Comparison of ENCODE assay signal across 8 mouse cellular contexts in the genomic region with DNA sequence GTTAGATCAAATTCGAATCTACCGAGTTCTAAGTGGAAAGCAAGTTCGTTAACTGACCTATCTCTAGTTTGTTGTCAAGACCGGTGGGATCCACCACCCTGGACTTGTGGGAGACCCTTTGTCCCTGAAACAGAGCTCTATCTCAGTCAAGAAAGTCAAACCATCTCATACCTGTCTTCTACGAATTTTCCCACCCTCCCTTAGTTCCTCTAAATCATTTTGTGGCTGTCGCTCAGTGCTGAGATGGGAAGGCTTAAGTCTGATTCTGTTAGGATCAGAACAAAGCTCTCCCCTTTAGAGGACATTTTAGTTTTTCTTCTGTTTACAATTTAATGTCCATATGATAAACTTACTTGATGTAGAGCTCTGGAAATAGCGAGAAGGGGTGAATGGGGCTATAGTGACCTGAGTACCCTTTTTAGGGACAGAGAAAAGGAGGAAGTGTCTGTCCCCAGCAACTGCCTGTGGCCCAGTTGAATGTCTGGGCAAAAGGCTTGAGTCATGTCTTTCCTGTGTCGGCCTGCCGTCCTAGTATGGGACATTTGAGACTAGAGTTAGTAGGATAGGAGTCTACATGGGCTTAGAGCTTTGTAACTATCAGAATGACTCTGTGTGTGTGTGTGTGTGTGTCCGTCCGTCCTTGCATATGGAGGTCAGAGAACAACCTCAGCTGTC. TPM values are rescaled to one million over a fixed set of nuclear protein-coding genes. Genes with fewer than 3 reads are reported as not detected.
DNase-seq lines count a peak whose midpoint lies in the region; ATAC-seq and TF ChIP-seq lines count a peak whose summit lies in the region.

No protein-coding gene starts in this region.

- H3K27me3 ChIP-seq in kidney, embryonic 15.5 days, result no peaks in the 10 kb centered on the region
- H3K27me3 ChIP-seq in hindbrain, embryonic 13.5 days, result no peaks in the 10 kb centered on the region
- no peaks in the 10 kb centered on the region for H3K27me3 ChIP-seq in midbrain, embryonic 13.5 days

- ATAC-seq in kidney, embryonic 15.5 days (replicated peaks; ENCODE audit: low FRiP score), result no peak
- ATAC-seq in hindbrain, embryonic 13.5 days (ENCODE audit: low FRiP score), result no peak
- ATAC-seq in midbrain, embryonic 13.5 days, result no peak

- no peak for TF ChIP-seq CTCF in brain, embryonic 14.5 days (IDR thresholded peaks at IDR 0.05; ENCODE audit: borderline replicate concordance, extremely low read depth, insufficient read depth, insufficient read length)

- H3K4me2 ChIP-seq in kidney, embryonic 15.5 days, result peak overlapping the region; percentile 96
- peak overlapping the region; percentile 67 for H3K4me2 ChIP-seq in hindbrain, embryonic 13.5 days
- H3K4me2 ChIP-seq in midbrain, embryonic 13.5 days (replicated peaks), result peak overlapping the region; percentile 89

- peaks cover 48% of the 10 kb centered on the region for H3K4me1 ChIP-seq in kidney, embryonic 15.5 days
- peaks cover 44% of the 10 kb centered on the region for H3K4me1 ChIP-seq in hindbrain, embryonic 13.5 days (replicated peaks)
- H3K4me1 ChIP-seq in midbrain, embryonic 13.5 days (replicated peaks), result peaks cover 42% of the 10 kb centered on the region

- no peaks in the 10 kb centered on the region for H3K36me3 ChIP-seq in kidney, embryonic 15.5 days
- H3K36me3 ChIP-seq in hindbrain, embryonic 13.5 days, result no peaks in the 10 kb centered on the region
- no peaks in the 10 kb centered on the region for H3K36me3 ChIP-seq in midbrain, embryonic 13.5 days

- peak overlapping the region; percentile 82 for H3K9ac ChIP-seq in kidney, embryonic 15.5 days
- peak overlapping the region; percentile 92 for H3K9ac ChIP-seq in hindbrain, embryonic 13.5 days
- H3K9ac ChIP-seq in midbrain, embryonic 13.5 days (replicated peaks), result peak overlapping the region; percentile 95

- H3K4me3 ChIP-seq in kidney, embryonic 15.5 days (replicated peaks), result peak overlapping the region; percentile 87
- peak overlapping the region; percentile 92 for H3K4me3 ChIP-seq in hindbrain, embryonic 13.5 days
- peak overlapping the region; percentile 92 for H3K4me3 ChIP-seq in midbrain, embryonic 13.5 days (replicated peaks)

- TF ChIP-seq POLR2A in brain, embryonic 14.5 days (IDR thresholded peaks at IDR 0.05; ENCODE audit: borderline replicate concordance, extremely low read depth, insufficient read depth, insufficient read length, poor library complexity, severe bottlenecking), result no peak

- WGBS in kidney, embryonic 15.5 days, result 55% methylated on average over 11 of the region's 11 CpGs
- WGBS in hindbrain, embryonic 13.5 days, result 68% methylated on average over 11 of the region's 11 CpGs
- 60% methylated on average over 11 of the region's 11 CpGs for WGBS in midbrain, embryonic 13.5 days

- no peaks in the 10 kb centered on the region for H3K9me3 ChIP-seq in kidney, embryonic 15.5 days (replicated peaks)
- no peaks in the 10 kb centered on the region for H3K9me3 ChIP-seq in hindbrain, embryonic 13.5 days
- no peaks in the 10 kb centered on the region for H3K9me3 ChIP-seq in midbrain, embryonic 13.5 days

- DNase-seq in kidney, postnatal 4 days, result no peak
- peak; percentile 63 for DNase-seq in brain, embryonic 14.5 days (ENCODE audit: low read depth)
- DNase-seq in testis, postnatal 14 days (ENCODE audit: low spot score), result no peak
- DNase-seq in cerebellum, postnatal 25 days, result no peak
- DNase-seq in layer of hippocampus, postnatal 14 days (ENCODE audit: low spot score in 2 of 2), result no peak

- no peak overlapping the region for H3K27ac ChIP-seq in kidney, embryonic 15.5 days
- H3K27ac ChIP-seq in hindbrain, embryonic 13.5 days, result peak overlapping the region; percentile 96
- peak overlapping the region; percentile 94 for H3K27ac ChIP-seq in midbrain, embryonic 13.5 days

RNA-seq across cellular contexts. Expression of gene Mgat5, which starts 2.2 kb away (rescaled TPM):
- 8.2 and 8.6 TPM in 2 replicates for polyA plus RNA-seq in kidney, embryonic 15.5 days (2015; fragmentation: Nextera tagmentation; extraction: Ambion mirVana)
- polyA plus RNA-seq in brain, embryonic 14.5 days (2012; rRNA removed), result 17.0 and 29.3 TPM in 2 replicates
- 14.0 and 14.3 TPM in 2 replicates for polyA plus RNA-seq in hindbrain, embryonic 13.5 days (2015; fragmentation: Nextera tagmentation; extraction: Ambion mirVana)
- 12.4 and 13.8 TPM in 2 replicates for polyA plus RNA-seq in midbrain, embryonic 13.5 days (2015; fragmentation: Nextera tagmentation; extraction: Ambion mirVana)
- 10 to 100 TPM; 52.8 to 58.8 TPM for total RNA-seq in layer of hippocampus, postnatal 14 days (2021)
